Mouse (Mus musculus): ENCODE measurements around the gene Vmo1. TPM values are rescaled to one million over a fixed set of nuclear protein-coding genes. Genes with fewer than 3 reads are reported as not detected.

Gene Vmo1
- polyA plus RNA-seq, 1 experiment from 2014 or later, result 0.34 TPM

- Histone ChIP-seq H3K4me1 (peaks cover 18% of the 10 kb centered on the region), H3K9ac (no peak overlapping the region), H3K36me3 (no peaks in the 10 kb centered on the region), H3K9me3 (replicated peaks) (no peaks in the 10 kb centered on the region), H3K27ac (no peak overlapping the region), H3K4me3 (no peak overlapping the region), H3K4me2 (replicated peaks) (no peak overlapping the region), H3K27me3 (peaks cover 74% of the 10 kb centered on the region)
- ATAC-seq (ENCODE audit: low FRiP score), result no peak
- WGBS, result 81% methylated on average over 5 of the region's 5 CpGs
These were observed 50.4 kb downstream of the Vmo1 start for GRCm38 (mm10) chr11:70463970-70464369.

Other genes with a start within 250 kb of the Vmo1 start
- gene Alox12e, start 192.0 kb downstream of the Vmo1 start, polyA plus RNA-seq (2016; fragmentation: Nextera tagmentation; extraction: Ambion mirVana), result not detected in 2 replicates
- 0.09 TPM in 1 of 2 replicates, not detected in the other for gene Alox15, start 162.6 kb downstream of the Vmo1 start, polyA plus RNA-seq (2016; fragmentation: Nextera tagmentation; extraction: Ambion mirVana)
- 40.2 and 40.4 TPM in 2 replicates for gene Pelp1, start 104.6 kb downstream of the Vmo1 start, polyA plus RNA-seq (2016; fragmentation: Nextera tagmentation; extraction: Ambion mirVana)
- 36.5 and 36.8 TPM in 2 replicates for gene Arrb2, start 82.0 kb downstream of the Vmo1 start, polyA plus RNA-seq (2016; fragmentation: Nextera tagmentation; extraction: Ambion mirVana)
- gene Med11, start 62.7 kb downstream of the Vmo1 start, polyA plus RNA-seq (2016; fragmentation: Nextera tagmentation; extraction: Ambion mirVana), result 32.7 and 36.1 TPM in 2 replicates
- gene Zmynd15, start 55.2 kb downstream of the Vmo1 start, polyA plus RNA-seq (2016; fragmentation: Nextera tagmentation; extraction: Ambion mirVana), result 0.60 and 1.1 TPM in 2 replicates
- gene Cxcl16, start 54.6 kb downstream of the Vmo1 start, polyA plus RNA-seq (2016; fragmentation: Nextera tagmentation; extraction: Ambion mirVana), result 2.0 and 2.1 TPM in 2 replicates
- gene Tm4sf5, start 9.4 kb downstream of the Vmo1 start, polyA plus RNA-seq (2016; fragmentation: Nextera tagmentation; extraction: Ambion mirVana), result 0.36 TPM in 1 of 2 replicates, not detected in the other
- 0.36 TPM in 1 of 2 replicates, not detected in the other for gene Gltpd2, start 4.6 kb upstream of the Vmo1 start, polyA plus RNA-seq (2016; fragmentation: Nextera tagmentation; extraction: Ambion mirVana)
- gene Psmb6, start 10.8 kb upstream of the Vmo1 start, polyA plus RNA-seq (2016; fragmentation: Nextera tagmentation; extraction: Ambion mirVana), result 679 and 744 TPM in 2 replicates
- not detected in 2 replicates for gene Gm40193, start 18.3 kb upstream of the Vmo1 start, polyA plus RNA-seq (2016; fragmentation: Nextera tagmentation; extraction: Ambion mirVana)
- 7.2 and 7.8 TPM in 2 replicates for gene Pld2, start 25.4 kb upstream of the Vmo1 start, polyA plus RNA-seq (2016; fragmentation: Nextera tagmentation; extraction: Ambion mirVana)
- gene Mink1, start 48.3 kb upstream of the Vmo1 start, polyA plus RNA-seq (2016; fragmentation: Nextera tagmentation; extraction: Ambion mirVana), result 17.3 and 19.1 TPM in 2 replicates
- not detected in 2 replicates for gene 4930544D05Rik, start 101.2 kb upstream of the Vmo1 start, polyA plus RNA-seq (2016; fragmentation: Nextera tagmentation; extraction: Ambion mirVana)
- gene Chrne, start 104.6 kb upstream of the Vmo1 start, polyA plus RNA-seq (2016; fragmentation: Nextera tagmentation; extraction: Ambion mirVana), result not detected in 2 replicates
- gene Gp1ba, start 124.5 kb upstream of the Vmo1 start, polyA plus RNA-seq (2016; fragmentation: Nextera tagmentation; extraction: Ambion mirVana), result 0.10 and 0.38 TPM in 2 replicates
- gene Rnf167, start 132.6 kb upstream of the Vmo1 start, polyA plus RNA-seq (2016; fragmentation: Nextera tagmentation; extraction: Ambion mirVana), result 96.0 and 102 TPM in 2 replicates
- gene Slc25a11, start 132.9 kb upstream of the Vmo1 start, polyA plus RNA-seq (2016; fragmentation: Nextera tagmentation; extraction: Ambion mirVana), result 145 and 148 TPM in 2 replicates
- 1,190 and 1,267 TPM in 2 replicates for gene Pfn1, start 140.0 kb upstream of the Vmo1 start, polyA plus RNA-seq (2016; fragmentation: Nextera tagmentation; extraction: Ambion mirVana)
- 14.9 and 18.5 TPM in 2 replicates for gene Eno3, start 142.6 kb upstream of the Vmo1 start, polyA plus RNA-seq (2016; fragmentation: Nextera tagmentation; extraction: Ambion mirVana)
- gene Spag7, start 154.8 kb upstream of the Vmo1 start, polyA plus RNA-seq (2016; fragmentation: Nextera tagmentation; extraction: Ambion mirVana), result 143 and 144 TPM in 2 replicates
- gene Camta2, start 173.5 kb upstream of the Vmo1 start, polyA plus RNA-seq (2016; fragmentation: Nextera tagmentation; extraction: Ambion mirVana), result 15.2 and 15.7 TPM in 2 replicates
- gene Inca1, start 185.5 kb upstream of the Vmo1 start, polyA plus RNA-seq (2016; fragmentation: Nextera tagmentation; extraction: Ambion mirVana), result 0.99 and 1.4 TPM in 2 replicates
- 2.3 and 3.0 TPM in 2 replicates for gene Kif1c, start 185.9 kb upstream of the Vmo1 start, polyA plus RNA-seq (2016; fragmentation: Nextera tagmentation; extraction: Ambion mirVana)
- gene Zfp3, start 249.6 kb upstream of the Vmo1 start, polyA plus RNA-seq (2016; fragmentation: Nextera tagmentation; extraction: Ambion mirVana), result 11.1 and 12.7 TPM in 2 replicates

Measured in hindbrain, embryonic 12.5 days (tissue).